Mouse (Mus musculus): ENCODE data around the gene Vwc2l. TPM values are rescaled to one million over a fixed set of nuclear protein-coding genes. Genes with fewer than 3 reads are reported as not detected.

Gene Vwc2l
- polyA plus RNA-seq, 1 experiment from 2014 or later = 0.07 TPM

DNA sequence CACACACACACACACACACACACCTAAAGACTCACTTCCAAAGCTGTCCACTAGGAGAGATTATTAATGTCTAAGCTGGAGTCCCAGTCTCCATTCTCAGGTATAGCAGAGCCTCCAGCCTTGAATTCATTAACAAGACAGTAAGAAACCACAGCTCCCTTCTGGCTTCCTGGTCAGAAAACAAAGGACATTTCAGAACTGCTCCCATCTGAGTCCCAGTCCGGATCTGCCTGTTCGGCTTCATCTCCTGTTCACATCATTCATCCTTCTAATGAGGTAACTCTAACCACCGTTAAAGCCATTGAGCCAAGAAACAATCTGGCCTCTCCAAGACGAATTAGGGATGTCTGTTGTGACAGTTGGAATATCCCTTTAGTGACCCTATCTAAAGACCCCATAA lies 185.7 kb downstream of the Vwc2l start:
- DNase-seq (ENCODE audit: low spot score) = no peak

DNA sequence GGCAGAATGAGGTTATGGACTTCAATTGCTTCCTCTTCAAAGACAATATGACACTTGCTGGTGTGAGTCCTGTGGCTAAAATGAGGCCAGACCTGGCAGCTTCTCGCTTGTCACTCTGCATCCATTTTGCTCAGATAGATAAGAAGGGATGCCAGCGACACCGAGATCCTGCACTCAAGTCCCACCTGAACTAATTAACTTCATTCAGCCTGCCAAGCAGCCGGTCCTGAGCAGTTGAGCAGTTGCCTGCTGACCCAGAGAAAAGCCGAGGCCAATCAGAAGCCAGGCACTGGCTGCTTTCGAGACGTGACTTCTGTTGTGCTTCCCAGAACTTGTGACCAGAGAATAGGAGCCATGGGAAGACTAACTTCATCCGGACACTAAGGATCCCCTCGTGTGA lies 187.6 kb downstream of the Vwc2l start:
- no peak for DNase-seq (ENCODE audit: low spot score)

DNA sequence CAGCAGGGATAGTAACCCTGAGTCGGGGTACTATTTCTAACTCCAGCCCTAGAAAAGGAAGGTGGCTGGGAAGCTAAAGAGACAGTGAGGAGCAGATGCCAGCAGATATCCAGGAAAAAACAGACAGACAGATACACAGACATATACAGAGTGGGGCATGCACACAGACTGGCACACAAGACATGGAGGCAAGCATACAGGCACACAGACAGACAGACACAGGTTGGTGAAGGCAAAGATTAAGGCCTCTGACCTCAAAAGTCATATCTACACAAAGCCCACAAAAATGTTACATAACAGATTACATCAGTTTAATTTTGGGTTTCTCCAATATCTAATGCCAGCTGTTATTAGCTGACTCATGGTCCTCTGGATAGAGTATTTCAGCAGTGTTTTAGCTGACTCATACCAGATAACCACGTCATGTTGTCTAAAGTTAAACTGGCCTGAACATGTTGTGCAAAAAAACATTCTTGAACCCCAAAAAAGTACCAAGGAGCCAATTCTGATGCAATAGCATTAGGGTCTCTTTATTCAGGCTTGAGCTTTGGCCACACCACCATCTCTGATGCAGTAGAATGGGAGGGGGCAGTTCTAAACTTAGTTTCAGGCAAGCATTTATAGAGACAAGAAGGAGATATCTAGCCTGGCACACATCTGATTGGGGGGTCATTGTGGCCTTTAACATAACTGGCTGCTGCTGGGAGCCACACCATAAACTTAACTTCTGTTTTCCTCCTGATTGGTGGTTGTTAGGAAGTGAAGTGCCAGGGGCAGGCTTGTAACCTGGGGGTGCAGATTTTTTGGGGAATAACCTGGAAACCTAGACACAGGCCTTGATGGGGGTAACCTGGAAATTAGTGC lies 192.9 kb downstream of the Vwc2l start:
- DNase-seq (ENCODE audit: low spot score) = no peak

DNA sequence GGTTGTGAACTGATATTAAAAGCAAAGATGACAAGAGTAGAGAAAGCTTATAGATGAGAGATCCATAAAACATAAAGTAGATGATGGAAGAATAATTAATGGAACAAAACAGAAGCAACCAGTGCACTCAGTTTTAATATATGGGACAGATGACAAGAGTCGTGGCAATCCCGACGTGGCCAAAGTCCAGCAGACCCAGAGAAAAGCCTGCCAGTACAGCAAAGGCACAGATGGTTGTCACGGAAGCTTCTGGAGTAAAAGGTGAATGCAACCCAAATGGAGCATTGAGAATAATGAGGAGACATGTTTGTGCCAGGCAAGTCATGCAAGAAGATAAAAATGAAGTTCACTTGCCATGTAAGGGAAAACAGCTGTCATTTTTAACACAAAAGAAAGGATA lies 207.5 kb downstream of the Vwc2l start:
- DNase-seq (ENCODE audit: low spot score) = no peak
